Mouse (Mus musculus): Measurements from ENCODE around the gene Ssr1. TPM values are rescaled to one million over a fixed set of nuclear protein-coding genes. Genes with fewer than 3 reads are reported as not detected.

Ssr1 gene
- polyA plus RNA-seq, 1 experiment: 188 TPM

GRCm38 (mm10) chr13:37943466-37943865 lies 50.6 kb downstream of the Ssr1 start:
- H3K4me1 ChIP-seq (ENCODE audit: control insufficient read depth, insufficient read depth, low read length): peaks cover 17% of the 10 kb centered on the region
- TF ChIP-seq POLR2A (IDR thresholded peaks at IDR 0.05; ENCODE audit: insufficient read depth, low read depth, low read length) (no peak), CTCF (IDR thresholded peaks at IDR 0.05; ENCODE audit: insufficient read depth, low read depth, low read length) (no peak)
- no peak overlapping the region for H3K4me3 ChIP-seq (ENCODE audit: insufficient read depth, low read depth, low read length)
- WGBS: 98% methylated on average over 3 of the region's 3 CpGs
- no peak overlapping the region for H3K27ac ChIP-seq (ENCODE audit: insufficient read depth, low read depth, low read length)

- peaks cover 17% of the 10 kb centered on the region for H3K4me1 ChIP-seq (ENCODE audit: control insufficient read depth, insufficient read depth, low read length)
- TF ChIP-seq CTCF (IDR thresholded peaks at IDR 0.05; ENCODE audit: insufficient read depth, low read depth, low read length) (no peak), POLR2A (IDR thresholded peaks at IDR 0.05; ENCODE audit: insufficient read depth, low read depth, low read length) (no peak)
- no peak overlapping the region for H3K27ac ChIP-seq (ENCODE audit: insufficient read depth, low read depth, low read length)
- no peak overlapping the region for H3K4me3 ChIP-seq (ENCODE audit: insufficient read depth, low read depth, low read length)
- 58% methylated on average over 4 of the region's 4 CpGs for WGBS
Measured at GRCm38 (mm10) chr13:37942887-37943331, 51.1 kb downstream of the Ssr1 start.

- H3K4me1 ChIP-seq (ENCODE audit: control insufficient read depth, insufficient read depth, low read length): peaks cover 17% of the 10 kb centered on the region
- TF ChIP-seq CTCF (IDR thresholded peaks at IDR 0.05; ENCODE audit: insufficient read depth, low read depth, low read length): no peak
- no peak for TF ChIP-seq POLR2A (IDR thresholded peaks at IDR 0.05; ENCODE audit: insufficient read depth, low read depth, low read length)
- H3K4me3 ChIP-seq (ENCODE audit: insufficient read depth, low read depth, low read length): no peak overlapping the region
- no peak overlapping the region for H3K27ac ChIP-seq (ENCODE audit: insufficient read depth, low read depth, low read length)
- 62% methylated on average over 17 of the region's 17 CpGs for WGBS
Measured at GRCm38 (mm10) chr13:37941950-37942886, 51.8 kb downstream of the Ssr1 start.

- Histone ChIP-seq H3K27ac (ENCODE audit: insufficient read depth, low read depth, low read length) (no peak overlapping the region), H3K4me1 (ENCODE audit: control insufficient read depth, insufficient read depth, low read length) (peaks cover 9% of the 10 kb centered on the region), H3K4me3 (ENCODE audit: insufficient read depth, low read depth, low read length) (no peak overlapping the region)
- 87% methylated on average over 5 of the region's 5 CpGs for WGBS
- TF ChIP-seq CTCF (IDR thresholded peaks at IDR 0.05; ENCODE audit: insufficient read depth, low read depth, low read length) (no peak), POLR2A (IDR thresholded peaks at IDR 0.05; ENCODE audit: insufficient read depth, low read depth, low read length) (no peak)
Measured at GRCm38 (mm10) chr13:37941138-37941645, 52.8 kb downstream of the Ssr1 start.

GRCm38 (mm10) chr13:37940649-37941048 lies 53.4 kb downstream of the Ssr1 start:
- TF ChIP-seq CTCF (IDR thresholded peaks at IDR 0.05; ENCODE audit: insufficient read depth, low read depth, low read length): no peak
- TF ChIP-seq POLR2A (IDR thresholded peaks at IDR 0.05; ENCODE audit: insufficient read depth, low read depth, low read length): no peak
- 88% methylated on average over 5 of the region's 5 CpGs for WGBS
- Histone ChIP-seq H3K4me3 (ENCODE audit: insufficient read depth, low read depth, low read length) (no peak overlapping the region), H3K27ac (ENCODE audit: insufficient read depth, low read depth, low read length) (no peak overlapping the region), H3K4me1 (ENCODE audit: control insufficient read depth, insufficient read depth, low read length) (peaks cover 9% of the 10 kb centered on the region)

GRCm38 (mm10) chr13:37940167-37940566 lies 53.9 kb downstream of the Ssr1 start:
- H3K27ac ChIP-seq (ENCODE audit: insufficient read depth, low read depth, low read length): no peak overlapping the region
- 93% methylated on average over 2 of the region's 2 CpGs for WGBS
- no peak overlapping the region for H3K4me3 ChIP-seq (ENCODE audit: insufficient read depth, low read depth, low read length)
- peaks cover 9% of the 10 kb centered on the region for H3K4me1 ChIP-seq (ENCODE audit: control insufficient read depth, insufficient read depth, low read length)
- TF ChIP-seq POLR2A (IDR thresholded peaks at IDR 0.05; ENCODE audit: insufficient read depth, low read depth, low read length) (no peak), CTCF (IDR thresholded peaks at IDR 0.05; ENCODE audit: insufficient read depth, low read depth, low read length) (no peak)

- Histone ChIP-seq H3K4me1 (ENCODE audit: control insufficient read depth, insufficient read depth, low read length) (peaks cover 2% of the 10 kb centered on the region; the same call in 1 of the 2 replicates), H3K27ac (ENCODE audit: insufficient read depth, low read depth, low read length) (no peak overlapping the region), H3K4me3 (ENCODE audit: insufficient read depth, low read depth, low read length) (no peak overlapping the region)
- WGBS: 49% methylated on average over 3 of the region's 3 CpGs
- TF ChIP-seq POLR2A (IDR thresholded peaks at IDR 0.05; ENCODE audit: insufficient read depth, low read depth, low read length) (no peak), CTCF (IDR thresholded peaks at IDR 0.05; ENCODE audit: insufficient read depth, low read depth, low read length) (no peak)
Measured at GRCm38 (mm10) chr13:37936351-37936750, 57.7 kb downstream of the Ssr1 start.

GRCm38 (mm10) chr13:37934920-37935319 lies 59.1 kb downstream of the Ssr1 start:
- Histone ChIP-seq H3K4me1 (ENCODE audit: control insufficient read depth, insufficient read depth, low read length) (no peaks in the 10 kb centered on the region), H3K27ac (ENCODE audit: insufficient read depth, low read depth, low read length) (no peak overlapping the region; the same call in 1 of the 2 replicates), H3K4me3 (ENCODE audit: insufficient read depth, low read depth, low read length) (no peak overlapping the region)
- TF ChIP-seq CTCF (IDR thresholded peaks at IDR 0.05; ENCODE audit: insufficient read depth, low read depth, low read length) (no peak), POLR2A (IDR thresholded peaks at IDR 0.05; ENCODE audit: insufficient read depth, low read depth, low read length) (no peak)
- WGBS: 65% methylated on average over 8 of the region's 8 CpGs

GRCm38 (mm10) chr13:37934075-37934474 lies 59.9 kb downstream of the Ssr1 start:
- no peak overlapping the region for H3K4me3 ChIP-seq (ENCODE audit: insufficient read depth, low read depth, low read length)
- H3K27ac ChIP-seq (ENCODE audit: insufficient read depth, low read depth, low read length): peak overlapping the region; percentile 9; the same call in 1 of the 2 replicates
- TF ChIP-seq POLR2A (IDR thresholded peaks at IDR 0.05; ENCODE audit: insufficient read depth, low read depth, low read length) (no peak), CTCF (IDR thresholded peaks at IDR 0.05; ENCODE audit: insufficient read depth, low read depth, low read length) (no peak)
- no peaks in the 10 kb centered on the region for H3K4me1 ChIP-seq (ENCODE audit: control insufficient read depth, insufficient read depth, low read length)
- WGBS: 81% methylated on average over 4 of the region's 4 CpGs

All from olfactory bulb, adult 2 months (tissue).